Mouse (Mus musculus) lung, embryonic 16.5 days (tissue): ENCODE measurements around the gene Gga3. TPM values are rescaled to one million over a fixed set of nuclear protein-coding genes. Genes with fewer than 3 reads are reported as not detected.

Source experiments
- ATAC-seq: fragments of 200-750 bp; cut with Nextera tagmentation; 2 replicates; pipeline ENCODE4 v1.8.0; 2017; ENCODE audit warnings: low read depth, mild to moderate bottlenecking, moderate library complexity
- H3K27ac ChIP-seq: fragments of 300-500 bp; sonication (generic); 2 replicates; pipeline ENCODE4 v1.5.1; 2014; ENCODE audit warnings: mild to moderate bottlenecking, control low read depth, low read length
- H3K27me3 ChIP-seq: fragments of 300-500 bp; sonication (generic); 2 replicates; pipeline ENCODE4 v1.6.1; 2014; ENCODE audit warnings: low read depth, low read length, mixed read lengths; ENCODE audit not compliant: control insufficient read depth, insufficient read depth
- H3K36me3 ChIP-seq: fragments of 300-500 bp; sonication (generic); 2 replicates; pipeline ENCODE4 v1.6.1; 2014; ENCODE audit warnings: low read length; ENCODE audit not compliant: control insufficient read depth, insufficient read depth
- H3K4me1 ChIP-seq: fragments of 300-500 bp; sonication (generic); replicated peaks from 2 replicates; pipeline ENCODE4 v1.6.1; 2014; ENCODE audit warnings: low read length, mixed read lengths; ENCODE audit not compliant: control insufficient read depth, insufficient read depth
- H3K4me2 ChIP-seq: fragments of 300-500 bp; sonication (generic); 2 replicates; pipeline ENCODE4 v1.6.1; 2014; ENCODE audit warnings: low read depth, low read length, control low read depth
- H3K4me3 ChIP-seq: fragments of 300-500 bp; sonication (generic); 2 replicates; pipeline ENCODE4 v1.5.1; 2014; ENCODE audit warnings: mild to moderate bottlenecking, low read length, control low read depth
- H3K9ac ChIP-seq: fragments of 300-500 bp; sonication (generic); 2 replicates; pipeline ENCODE4 v1.6.1; 2014; ENCODE audit warnings: low read length, control low read depth
- H3K9me3 ChIP-seq: fragments of 300-500 bp; sonication (generic); 2 replicates; pipeline ENCODE4 v1.6.1; 2016; ENCODE audit warnings: low read length; ENCODE audit not compliant: control insufficient read depth
- WGBS: fragments of 180-500 bp; shearing (Covaris S2); extraction: QIAGEN DNeasy Blood & Tissue Kit; methylation state at CpG from one replicate; pipeline ENCODE4 v1.1.7; 2014; 5-methylcytosine and 5-hydroxymethylcytosine counted together
- polyA plus RNA-seq: library from polyadenylated mRNA; unstranded; fragments of >200 nt; fragmentation: Nextera tagmentation; extraction: Ambion mirVana; gene quantifications from 2 replicates; pipeline ENCODE4 v1.2.1, GENCODE M21; 2015

Gga3 gene
- polyA plus RNA-seq, 1 experiment from 2014 or later = 25.4 TPM

GRCm38 (mm10) chr11:115626824-115627616 is 23.2 kb upstream of the Gga3 start:
- Histone ChIP-seq H3K36me3 (0 out of 2 replicates have a peak, but pooled peaks cover 2% of the 10 kb centered on the region), H3K4me2 (peak overlapping the region; percentile 79), H3K4me1 (peaks cover 2% of the 10 kb centered on the region; the same call in 1 of the 2 replicates), H3K27ac (no peak overlapping the region), H3K27me3 (no peaks in the 10 kb centered on the region), H3K4me3 (peak overlapping the region; percentile 82), H3K9me3 (no peaks in the 10 kb centered on the region), H3K9ac (peak overlapping the region; percentile 77)
- no peak for ATAC-seq
- 41% methylated on average over 11 of the region's 11 CpGs for WGBS

GRCm38 (mm10) chr11:115625877-115626276 is 22.0 kb upstream of the Gga3 start:
- H3K27me3 ChIP-seq = no peaks in the 10 kb centered on the region
- WGBS = 77% methylated on average over 9 of the region's 9 CpGs
- H3K36me3 ChIP-seq = peaks cover 2% of the 10 kb centered on the region; the same call in 1 of the 2 replicates
- H3K4me1 ChIP-seq = peaks cover 2% of the 10 kb centered on the region; the same call in 1 of the 2 replicates
- H3K9me3 ChIP-seq = no peaks in the 10 kb centered on the region
- no peak overlapping the region for H3K4me2 ChIP-seq
- no peak overlapping the region for H3K4me3 ChIP-seq
- H3K27ac ChIP-seq = no peak overlapping the region
- ATAC-seq = no peak
- H3K9ac ChIP-seq = no peak overlapping the region

GRCm38 (mm10) chr11:115623487-115624070 is 19.7 kb upstream of the Gga3 start:
- no peak overlapping the region for H3K4me2 ChIP-seq
- no peak for ATAC-seq
- peaks cover 8% of the 10 kb centered on the region; the same call in 1 of the 2 replicates for H3K36me3 ChIP-seq
- no peaks in the 10 kb centered on the region for H3K27me3 ChIP-seq
- H3K27ac ChIP-seq = no peak overlapping the region
- 67% methylated on average over 9 of the region's 9 CpGs for WGBS
- no peaks in the 10 kb centered on the region for H3K9me3 ChIP-seq
- H3K4me3 ChIP-seq = no peak overlapping the region
- peaks cover 2% of the 10 kb centered on the region; the same call in 1 of the 2 replicates for H3K4me1 ChIP-seq
- no peak overlapping the region for H3K9ac ChIP-seq

- Histone ChIP-seq H3K36me3 (peaks cover 9% of the 10 kb centered on the region; the same call in 1 of the 2 replicates), H3K27me3 (no peaks in the 10 kb centered on the region), H3K4me1 (no peaks in the 10 kb centered on the region), H3K27ac (no peak overlapping the region), H3K9ac (no peak overlapping the region), H3K4me2 (no peak overlapping the region), H3K4me3 (no peak overlapping the region), H3K9me3 (no peaks in the 10 kb centered on the region)
- 89% methylated on average over 7 of the region's 7 CpGs for WGBS
- ATAC-seq = no peak
These were observed 16.1 kb upstream of the Gga3 start for GRCm38 (mm10) chr11:115619949-115620348.

GRCm38 (mm10) chr11:115618732-115619516 is 15.1 kb upstream of the Gga3 start:
- 0 out of 2 replicates have a peak overlapping the region, but pooled peaks have one; percentile 20 for H3K9ac ChIP-seq
- no peaks in the 10 kb centered on the region for H3K9me3 ChIP-seq
- peaks cover under 1% of the 10 kb centered on the region; the same call in 1 of the 2 replicates for H3K4me1 ChIP-seq
- ATAC-seq = no peak
- WGBS = 85% methylated on average over 16 of the region's 16 CpGs
- no peaks in the 10 kb centered on the region for H3K27me3 ChIP-seq
- H3K27ac ChIP-seq = no peak overlapping the region
- peaks cover 11% of the 10 kb centered on the region; the same call in 1 of the 2 replicates for H3K36me3 ChIP-seq
- H3K4me3 ChIP-seq = no peak overlapping the region
- no peak overlapping the region for H3K4me2 ChIP-seq

- no peak overlapping the region for H3K4me3 ChIP-seq
- ATAC-seq = no peak
- 69% methylated on average over 2 of the region's 2 CpGs for WGBS
- H3K27me3 ChIP-seq = no peaks in the 10 kb centered on the region
- no peak overlapping the region for H3K4me2 ChIP-seq
- H3K4me1 ChIP-seq = peaks cover 7% of the 10 kb centered on the region
- no peak overlapping the region for H3K9ac ChIP-seq
- H3K9me3 ChIP-seq = no peaks in the 10 kb centered on the region
- H3K36me3 ChIP-seq = peaks cover 9% of the 10 kb centered on the region; the same call in 1 of the 2 replicates
- H3K27ac ChIP-seq = no peak overlapping the region
These were observed 14.2 kb upstream of the Gga3 start for GRCm38 (mm10) chr11:115618001-115618400.

- no peaks in the 10 kb centered on the region for H3K27me3 ChIP-seq
- H3K4me3 ChIP-seq = no peak overlapping the region
- H3K27ac ChIP-seq = no peak overlapping the region
- 80% methylated on average over 6 of the region's 6 CpGs for WGBS
- peaks cover 10% of the 10 kb centered on the region for H3K4me1 ChIP-seq
- H3K9ac ChIP-seq = no peak overlapping the region
- ATAC-seq = no peak
- peaks cover 9% of the 10 kb centered on the region; the same call in 1 of the 2 replicates for H3K36me3 ChIP-seq
- no peaks in the 10 kb centered on the region for H3K9me3 ChIP-seq
- no peak overlapping the region for H3K4me2 ChIP-seq
These were observed 13.0 kb upstream of the Gga3 start for GRCm38 (mm10) chr11:115616893-115617292.

- H3K36me3 ChIP-seq = peaks cover 9% of the 10 kb centered on the region; the same call in 1 of the 2 replicates
- no peaks in the 10 kb centered on the region for H3K9me3 ChIP-seq
- 88% methylated on average over 7 of the region's 7 CpGs for WGBS
- H3K4me3 ChIP-seq = no peak overlapping the region
- no peak overlapping the region for H3K9ac ChIP-seq
- no peak for ATAC-seq
- peaks cover 14% of the 10 kb centered on the region for H3K4me1 ChIP-seq
- H3K4me2 ChIP-seq = no peak overlapping the region
- H3K27me3 ChIP-seq = no peaks in the 10 kb centered on the region
- no peak overlapping the region for H3K27ac ChIP-seq
These were observed 12.5 kb upstream of the Gga3 start for GRCm38 (mm10) chr11:115616371-115616770.

- ATAC-seq = no peak
- no peak overlapping the region for H3K4me3 ChIP-seq
- no peak overlapping the region for H3K27ac ChIP-seq
- H3K4me1 ChIP-seq = peaks cover 14% of the 10 kb centered on the region
- no peak overlapping the region for H3K4me2 ChIP-seq
- no peaks in the 10 kb centered on the region for H3K9me3 ChIP-seq
- no peaks in the 10 kb centered on the region for H3K27me3 ChIP-seq
- 80% methylated on average over 6 of the region's 6 CpGs for WGBS
- no peak overlapping the region for H3K9ac ChIP-seq
- H3K36me3 ChIP-seq = 0 out of 2 replicates have a peak, but pooled peaks cover 9% of the 10 kb centered on the region
These were observed 12.0 kb upstream of the Gga3 start for GRCm38 (mm10) chr11:115615875-115616274.
